Mouse (Mus musculus): Measurements from ENCODE around the gene Enoph1. TPM values are rescaled to one million over a fixed set of nuclear protein-coding genes. Genes with fewer than 3 reads are reported as not detected.

Enoph1 gene
- polyA plus RNA-seq, 1 experiment from 2014 or later = 31.5 TPM

DNA sequence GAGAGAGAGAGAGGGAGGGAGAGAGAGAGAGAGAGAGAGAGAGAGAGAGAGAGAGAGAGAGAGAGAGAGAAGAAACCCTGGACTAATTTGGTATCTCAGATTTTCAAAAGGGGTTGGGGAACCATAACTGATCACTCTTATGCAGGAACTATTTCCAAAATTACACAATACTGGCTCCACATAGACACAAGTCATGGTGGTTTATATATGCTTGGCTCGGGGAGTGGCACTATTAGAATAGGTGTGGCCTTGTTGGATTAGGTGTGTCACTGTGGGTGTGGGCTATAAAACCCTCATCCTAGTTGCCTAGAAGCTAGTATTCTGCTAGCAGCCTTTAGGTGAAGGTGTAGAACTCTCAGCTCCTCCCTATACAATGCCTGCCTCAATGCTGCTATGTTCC lies 14.9 kb upstream of the Enoph1 start:
- WGBS = 83% methylated on average over 1 of the region's 1 CpGs
- no peak overlapping the region for H3K4me3 ChIP-seq (replicated peaks; ENCODE audit: low read depth, low read length)
- H3K27ac ChIP-seq = no peak overlapping the region
- DNase-seq (ENCODE audit: low spot score) (no peak), ATAC-seq (replicated peaks; ENCODE audit: low FRiP score, low read depth) (no peak)
- H3K9me3 ChIP-seq (replicated peaks; ENCODE audit: low read length) = no peaks in the 10 kb centered on the region
- TF ChIP-seq CTCF (IDR thresholded peaks at IDR 0.05; ENCODE audit: low read depth) = no peak
- no peaks in the 10 kb centered on the region for H3K36me3 ChIP-seq (ENCODE audit: insufficient read depth, low read length)
- no peaks in the 10 kb centered on the region for H3K27me3 ChIP-seq (ENCODE audit: insufficient read depth, low read length)
- no peak overlapping the region for H3K9ac ChIP-seq (ENCODE audit: low read depth, low read length)
- no peaks in the 10 kb centered on the region for H3K4me1 ChIP-seq (replicated peaks; ENCODE audit: insufficient read depth, low read length)
- H3K4me2 ChIP-seq (ENCODE audit: low read length) = no peak overlapping the region

DNA sequence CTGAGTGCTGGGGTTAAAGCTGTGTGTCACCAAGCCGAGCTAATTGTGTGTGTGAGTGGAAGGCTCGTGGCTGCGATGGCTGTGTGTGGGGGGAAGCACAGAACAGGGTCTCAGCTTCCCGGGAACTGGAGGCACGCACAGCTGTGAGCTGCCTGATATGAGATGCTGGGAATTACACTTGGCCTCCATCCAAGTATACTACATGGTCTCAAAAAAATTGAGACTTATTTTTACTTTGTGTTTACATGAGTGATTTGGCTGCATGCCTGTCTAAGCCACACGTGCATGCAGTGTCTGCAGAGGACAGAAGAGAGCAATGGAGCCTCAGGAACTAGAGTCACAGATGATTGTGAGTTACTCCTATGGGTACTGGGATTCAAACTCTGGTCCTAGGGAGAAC lies 9.7 kb upstream of the Enoph1 start:
- peak; percentile 52 for ATAC-seq (replicated peaks; ENCODE audit: low FRiP score, low read depth)
- H3K36me3 ChIP-seq (ENCODE audit: insufficient read depth, low read length) = peaks cover 21% of the 10 kb centered on the region
- no peak overlapping the region for H3K9ac ChIP-seq (ENCODE audit: low read depth, low read length)
- no peak overlapping the region for H3K4me2 ChIP-seq (ENCODE audit: low read length)
- H3K9me3 ChIP-seq (replicated peaks; ENCODE audit: low read length) = no peaks in the 10 kb centered on the region
- no peak overlapping the region for H3K27ac ChIP-seq
- peak; percentile 78 for DNase-seq (ENCODE audit: low spot score)
- no peaks in the 10 kb centered on the region for H3K27me3 ChIP-seq (ENCODE audit: insufficient read depth, low read length)
- no peaks in the 10 kb centered on the region for H3K4me1 ChIP-seq (replicated peaks; ENCODE audit: insufficient read depth, low read length)
- no peak for TF ChIP-seq CTCF (IDR thresholded peaks at IDR 0.05; ENCODE audit: low read depth)
- WGBS = 13% methylated on average over 6 of the region's 6 CpGs
- H3K4me3 ChIP-seq (replicated peaks; ENCODE audit: low read depth, low read length) = no peak overlapping the region

DNA sequence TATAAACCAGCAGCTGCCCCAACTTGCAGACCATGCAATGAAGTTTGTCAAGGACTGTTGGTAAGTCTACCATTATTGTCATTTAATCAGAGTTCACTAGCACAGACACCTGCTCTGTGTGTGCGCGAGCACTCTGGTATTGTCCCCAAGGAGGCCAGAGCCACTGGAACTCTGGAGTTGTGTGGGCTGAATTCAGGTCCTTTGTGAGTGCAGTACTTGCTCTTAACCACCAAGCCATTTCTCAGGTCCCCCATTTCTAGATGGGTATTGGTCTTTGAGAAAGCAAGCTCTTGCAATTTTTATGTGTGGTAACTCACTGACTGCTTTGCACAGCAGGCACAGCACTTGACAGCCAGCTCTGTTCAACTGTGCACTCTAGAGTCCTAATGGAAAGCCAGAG lies 7.7 kb upstream of the Enoph1 start:
- no peaks in the 10 kb centered on the region for H3K9me3 ChIP-seq (replicated peaks; ENCODE audit: low read length)
- peaks cover 28% of the 10 kb centered on the region for H3K36me3 ChIP-seq (ENCODE audit: insufficient read depth, low read length)
- WGBS = 97% methylated on average over 2 of the region's 2 CpGs
- no peak overlapping the region for H3K9ac ChIP-seq (ENCODE audit: low read depth, low read length)
- H3K4me2 ChIP-seq (ENCODE audit: low read length) = no peak overlapping the region
- TF ChIP-seq CTCF (IDR thresholded peaks at IDR 0.05; ENCODE audit: low read depth) = no peak
- no peaks in the 10 kb centered on the region for H3K4me1 ChIP-seq (replicated peaks; ENCODE audit: insufficient read depth, low read length)
- H3K4me3 ChIP-seq (replicated peaks; ENCODE audit: low read depth, low read length) = no peak overlapping the region
- H3K27me3 ChIP-seq (ENCODE audit: insufficient read depth, low read length) = no peaks in the 10 kb centered on the region
- H3K27ac ChIP-seq = no peak overlapping the region
- ATAC-seq (replicated peaks; ENCODE audit: low FRiP score, low read depth) (no peak), DNase-seq (ENCODE audit: low spot score) (no peak)

DNA sequence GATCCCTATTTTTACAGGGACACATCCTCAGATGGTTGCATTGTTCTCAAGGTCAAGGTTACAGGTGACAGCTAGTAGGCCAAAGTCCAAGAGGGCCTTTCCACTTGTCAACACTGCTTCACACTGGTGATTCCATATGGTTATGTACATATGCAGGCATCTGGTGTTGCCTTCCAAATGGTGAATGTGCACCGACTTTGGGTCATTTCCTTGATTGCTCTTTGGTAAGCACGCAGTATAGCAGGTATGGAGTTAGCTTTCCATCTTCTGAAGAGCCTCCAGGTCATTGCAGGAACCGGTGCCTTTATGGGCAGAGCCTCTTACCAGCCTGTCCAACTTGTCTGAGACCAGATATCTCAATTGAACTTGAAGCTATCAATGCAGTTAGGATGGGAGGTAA lies 7.1 kb upstream of the Enoph1 start:
- no peak for TF ChIP-seq CTCF (IDR thresholded peaks at IDR 0.05; ENCODE audit: low read depth)
- ATAC-seq (replicated peaks; ENCODE audit: low FRiP score, low read depth) (no peak), DNase-seq (ENCODE audit: low spot score) (no peak)
- no peak overlapping the region for H3K27ac ChIP-seq
- 80% methylated on average over 3 of the region's 3 CpGs for WGBS
- peaks cover 28% of the 10 kb centered on the region for H3K36me3 ChIP-seq (ENCODE audit: insufficient read depth, low read length)
- no peaks in the 10 kb centered on the region for H3K9me3 ChIP-seq (replicated peaks; ENCODE audit: low read length)
- no peak overlapping the region for H3K4me2 ChIP-seq (ENCODE audit: low read length)
- no peaks in the 10 kb centered on the region for H3K4me1 ChIP-seq (replicated peaks; ENCODE audit: insufficient read depth, low read length)
- no peak overlapping the region for H3K9ac ChIP-seq (ENCODE audit: low read depth, low read length)
- H3K27me3 ChIP-seq (ENCODE audit: insufficient read depth, low read length) = no peaks in the 10 kb centered on the region
- no peak overlapping the region for H3K4me3 ChIP-seq (replicated peaks; ENCODE audit: low read depth, low read length)

DNA sequence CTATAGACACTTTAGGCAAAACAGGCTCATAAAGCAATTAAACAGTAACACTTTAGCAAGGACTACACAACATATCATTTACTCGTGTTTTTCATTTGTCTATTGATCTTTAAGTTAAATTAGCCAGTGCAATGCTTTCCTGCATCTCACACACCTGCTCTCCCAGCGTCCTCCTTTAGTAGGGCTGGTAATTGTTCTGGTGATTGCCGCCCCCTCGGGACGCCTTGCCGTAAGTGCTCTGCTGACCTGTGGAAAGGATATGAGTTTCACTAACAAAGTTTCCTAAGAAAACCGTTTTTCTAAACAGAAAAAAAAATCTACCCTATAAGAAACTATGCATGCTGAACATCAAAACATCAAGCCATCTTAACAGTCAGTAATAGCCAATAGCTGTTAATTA lies 3.8 kb upstream of the Enoph1 start:
- TF ChIP-seq CTCF (IDR thresholded peaks at IDR 0.05; ENCODE audit: low read depth) = peak; percentile 43
- peak overlapping the region; percentile 86 for H3K4me2 ChIP-seq (ENCODE audit: low read length)
- H3K9ac ChIP-seq (ENCODE audit: low read depth, low read length) = no peak overlapping the region
- WGBS = 20% methylated on average over 7 of the region's 7 CpGs
- ATAC-seq (replicated peaks; ENCODE audit: low FRiP score, low read depth) (no peak), DNase-seq (ENCODE audit: low spot score) (no peak)
- peaks cover 28% of the 10 kb centered on the region for H3K36me3 ChIP-seq (ENCODE audit: insufficient read depth, low read length)
- H3K9me3 ChIP-seq (replicated peaks; ENCODE audit: low read length) = no peaks in the 10 kb centered on the region
- H3K27me3 ChIP-seq (ENCODE audit: insufficient read depth, low read length) = no peaks in the 10 kb centered on the region
- peak overlapping the region; percentile 96; the same call in 1 of the 2 replicates for H3K4me3 ChIP-seq (replicated peaks; ENCODE audit: low read depth, low read length)
- H3K27ac ChIP-seq = no peak overlapping the region
- H3K4me1 ChIP-seq (replicated peaks; ENCODE audit: insufficient read depth, low read length) = no peaks in the 10 kb centered on the region

DNA sequence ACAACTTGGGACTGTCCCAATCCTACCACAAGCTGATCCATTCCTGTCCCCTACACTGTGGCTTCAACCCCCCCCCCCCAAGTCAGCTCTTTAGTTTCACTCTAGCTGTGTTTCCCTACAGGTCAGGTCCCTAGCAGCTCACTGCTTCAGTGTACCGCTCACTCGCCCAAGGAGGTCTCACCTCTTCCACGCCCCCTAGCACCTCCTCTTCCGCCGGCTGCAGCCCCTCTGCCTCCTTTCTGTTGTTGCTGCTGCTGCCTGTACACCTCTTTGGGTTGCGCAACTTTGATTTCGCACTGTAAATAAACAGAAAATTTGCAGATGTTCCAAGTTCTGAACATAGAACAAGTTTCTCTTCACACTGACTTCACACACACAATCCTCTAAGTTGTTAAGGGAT lies 3.1 kb upstream of the Enoph1 start:
- Histone ChIP-seq H3K4me3 (replicated peaks; ENCODE audit: low read depth, low read length) (peak overlapping the region; percentile 96), H3K36me3 (ENCODE audit: insufficient read depth, low read length) (peaks cover 26% of the 10 kb centered on the region), H3K27ac (no peak overlapping the region), H3K27me3 (ENCODE audit: insufficient read depth, low read length) (no peaks in the 10 kb centered on the region), H3K4me1 (replicated peaks; ENCODE audit: insufficient read depth, low read length) (no peaks in the 10 kb centered on the region), H3K9ac (ENCODE audit: low read depth, low read length) (0 out of 2 replicates have a peak overlapping the region, but pooled peaks have one; percentile 27), H3K4me2 (ENCODE audit: low read length) (peak overlapping the region; percentile 86), H3K9me3 (replicated peaks; ENCODE audit: low read length) (no peaks in the 10 kb centered on the region)
- no peak for TF ChIP-seq CTCF (IDR thresholded peaks at IDR 0.05; ENCODE audit: low read depth)
- DNase-seq (ENCODE audit: low spot score) (peak; percentile 43), ATAC-seq (replicated peaks; ENCODE audit: low FRiP score, low read depth) (no peak)
- 5% methylated on average over 7 of the region's 7 CpGs for WGBS

All from kidney, postnatal 0 days (tissue).